Mouse (Mus musculus) thymus, adult 2 months (tissue): ENCODE measurements around the gene Ckap4. TPM values are rescaled to one million over a fixed set of nuclear protein-coding genes. Genes with fewer than 3 reads are reported as not detected.
"Not testable (repeated sequence)": the region's sequence is repeated elsewhere in the genome, so short reads cannot be mapped to it uniquely, and the experiment has no call there.

ENCODE experiments used
- DNase-seq: peaks from one replicate; pipeline ENCODE4 v3.0.0; 2021
- H3K27ac ChIP-seq: fragments of 200-500 bp; 2 replicates; pipeline ENCODE4 v1.5.1; 2012; ENCODE audit warnings: low read length, control low read depth; ENCODE audit not compliant: control insufficient read depth, insufficient read depth
- H3K27me3 ChIP-seq: fragments of 200-500 bp; 2 replicates; pipeline ENCODE4 v1.6.1; 2012; ENCODE audit warnings: mild to moderate bottlenecking, low read length, moderate library complexity, mixed read lengths; ENCODE audit not compliant: control insufficient read depth, insufficient read depth
- H3K36me3 ChIP-seq: fragments of 200-500 bp; 2 replicates; pipeline ENCODE4 v1.6.1; 2012; ENCODE audit warnings: mild to moderate bottlenecking, low read length, moderate library complexity; ENCODE audit not compliant: control insufficient read depth, insufficient read depth
- H3K4me1 ChIP-seq: fragments of 200-500 bp; replicated peaks from 2 replicates; pipeline ENCODE4 v1.6.1; 2012; ENCODE audit warnings: low read length; ENCODE audit not compliant: control insufficient read depth, insufficient read depth
- H3K4me3 ChIP-seq: fragments of 200-500 bp; 2 replicates; pipeline ENCODE4 v1.5.1; 2012; ENCODE audit warnings: mild to moderate bottlenecking, low read length, control low read depth, moderate library complexity; ENCODE audit not compliant: control insufficient read depth, insufficient read depth
- CTCF ChIP-seq: fragments of 200-500 bp; IDR thresholded peaks from 2 replicates; pipeline ENCODE4 v1.5.1; 2012; ENCODE audit warnings: mild to moderate bottlenecking, control low read depth, low read length, moderate library complexity, borderline replicate concordance; ENCODE audit not compliant: control insufficient read depth, poor library complexity, insufficient read depth; ENCODE audit errors: extremely low read depth
- POLR2A ChIP-seq: fragments of 200-500 bp; IDR thresholded peaks from 2 replicates; pipeline ENCODE4 v1.6.1; 2012; ENCODE audit warnings: mild to moderate bottlenecking, low read length, control low read depth, moderate library complexity; ENCODE audit not compliant: control insufficient read depth, poor library complexity, insufficient read depth; ENCODE audit errors: extremely low read depth
- WGBS: fragments of 180-500 bp; shearing (Covaris S2); methylation state at CpG from one replicate; pipeline ENCODE4 v1.1.7; 2018; 5-methylcytosine and 5-hydroxymethylcytosine counted together
- polyA plus RNA-seq: library from polyadenylated mRNA; depleted of rRNA; stranded (reverse); fragments of >200 nt; gene quantifications from 2 replicates; pipeline ENCODE4 v1.2.3, GENCODE M21; 2012

Gene Ckap4
- polyA plus RNA-seq, 1 experiment = 8.0 TPM

DNA sequence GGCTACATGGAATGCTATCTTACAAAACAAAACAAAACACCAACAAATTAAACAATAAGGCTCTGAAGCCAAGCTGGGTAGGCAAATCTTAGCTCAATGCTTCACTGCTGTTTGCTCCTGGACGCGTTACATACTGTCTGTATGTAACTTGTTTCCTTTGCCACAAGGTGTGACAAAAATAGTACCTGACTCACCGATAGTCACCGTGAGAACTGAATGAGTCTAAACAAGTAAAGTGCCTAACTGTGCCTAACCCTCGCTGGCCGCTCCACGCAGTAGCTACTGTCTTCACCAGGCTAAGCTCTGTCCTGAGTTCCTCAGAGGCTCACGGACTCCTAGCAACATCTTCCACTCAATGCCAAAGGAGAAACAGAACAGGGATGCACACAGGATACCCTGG, 3.5 kb downstream of the Ckap4 start:
- no peak for TF ChIP-seq CTCF
- no peak for TF ChIP-seq POLR2A
- WGBS = 83% methylated on average over 8 of the region's 8 CpGs

DNA sequence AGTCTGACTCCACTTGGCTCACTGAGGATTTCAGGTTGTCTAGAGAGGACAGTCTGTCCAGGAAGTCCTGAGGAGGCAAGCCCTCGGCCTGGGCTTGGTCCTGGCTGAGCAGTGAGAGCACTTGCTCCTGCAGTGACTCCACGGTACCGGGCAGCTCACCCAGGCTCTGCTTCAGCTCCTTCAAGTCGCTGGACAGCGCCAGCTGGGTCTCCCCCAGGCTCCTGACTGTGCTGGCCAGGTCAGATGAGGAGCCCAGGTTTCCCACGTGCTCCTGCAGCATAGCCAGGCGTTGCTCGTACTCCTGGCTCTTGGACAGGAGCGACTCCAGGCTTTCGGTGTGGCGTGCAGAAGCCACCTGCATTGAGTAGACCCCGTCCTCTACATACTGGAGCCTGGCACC, 6.2 kb downstream of the Ckap4 start:
- H3K27me3 ChIP-seq = no peaks in the 10 kb centered on the region
- DNase-seq = no peak
- 91% methylated on average over 12 of the region's 12 CpGs for WGBS
- H3K4me3 ChIP-seq = no peak overlapping the region
- H3K36me3 ChIP-seq = no peaks in the 10 kb centered on the region
- TF ChIP-seq CTCF (no peak), POLR2A (no peak)
- H3K27ac ChIP-seq = no peak overlapping the region
- no peaks in the 10 kb centered on the region for H3K4me1 ChIP-seq

More for the DNA sequence above, 3.5 kb downstream of the Ckap4 start:
- Histone ChIP-seq H3K4me3 (no peak overlapping the region), H3K36me3 (no peaks in the 10 kb centered on the region), H3K4me1 (peaks cover 9% of the 10 kb centered on the region), H3K27ac (no peak overlapping the region), H3K27me3 (peaks cover 8% of the 10 kb centered on the region; the same call in 1 of the 2 replicates)
- no peak for DNase-seq

DNA sequence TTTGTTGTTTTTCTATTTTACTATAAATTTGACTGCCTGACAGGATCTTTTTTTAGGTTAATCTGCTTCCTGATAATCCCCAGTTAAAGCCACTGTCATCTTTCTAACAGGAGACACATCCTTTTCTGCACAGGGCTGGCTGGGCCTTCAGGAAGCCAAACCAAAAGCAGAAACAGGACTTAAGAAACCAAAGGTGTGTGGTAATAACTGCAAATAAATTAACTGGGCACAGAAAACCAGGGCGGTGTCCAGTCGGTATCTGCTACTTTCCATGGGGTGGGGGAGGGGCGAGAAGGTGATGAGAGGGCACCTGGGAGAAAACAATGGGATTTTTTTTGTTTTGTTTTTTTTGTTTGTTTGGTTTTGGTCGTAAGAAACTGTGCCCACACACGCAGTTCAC, 6.8 kb downstream of the Ckap4 start:
- TF ChIP-seq CTCF (no peak), POLR2A (no peak)
- no peaks in the 10 kb centered on the region for H3K36me3 ChIP-seq
- no peak for DNase-seq
- 77% methylated on average over 5 of the region's 5 CpGs for WGBS
- no peak overlapping the region for H3K4me3 ChIP-seq
- H3K27ac ChIP-seq = no peak overlapping the region
- H3K27me3 ChIP-seq = no peaks in the 10 kb centered on the region
- no peaks in the 10 kb centered on the region for H3K4me1 ChIP-seq

DNA sequence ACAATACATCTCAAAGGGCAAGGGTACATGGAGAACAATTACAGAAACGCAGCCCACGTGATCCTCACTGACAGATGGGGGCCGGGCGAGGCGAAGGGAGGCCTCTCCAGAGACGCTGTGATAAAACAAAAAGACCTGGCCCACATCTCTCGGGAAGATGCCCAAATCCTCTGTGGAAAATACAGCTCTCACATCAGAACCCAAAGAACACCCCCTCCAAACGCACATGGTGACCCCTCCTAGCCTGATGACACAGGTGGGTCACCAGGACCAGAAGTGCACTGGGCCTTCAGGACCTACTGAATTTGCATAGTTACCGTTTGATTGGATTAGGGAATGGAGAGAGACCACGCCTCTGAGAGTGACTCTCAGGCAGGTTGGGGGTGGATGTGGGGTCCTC, 7.4 kb downstream of the Ckap4 start:
- no peak overlapping the region for H3K27ac ChIP-seq
- no peak for TF ChIP-seq POLR2A
- no peak for TF ChIP-seq CTCF
- H3K36me3 ChIP-seq = no peaks in the 10 kb centered on the region
- no peak for DNase-seq
- 95% methylated on average over 10 of the region's 10 CpGs for WGBS
- H3K27me3 ChIP-seq = no peaks in the 10 kb centered on the region
- H3K4me3 ChIP-seq = no peak overlapping the region
- H3K4me1 ChIP-seq = no peaks in the 10 kb centered on the region

DNA sequence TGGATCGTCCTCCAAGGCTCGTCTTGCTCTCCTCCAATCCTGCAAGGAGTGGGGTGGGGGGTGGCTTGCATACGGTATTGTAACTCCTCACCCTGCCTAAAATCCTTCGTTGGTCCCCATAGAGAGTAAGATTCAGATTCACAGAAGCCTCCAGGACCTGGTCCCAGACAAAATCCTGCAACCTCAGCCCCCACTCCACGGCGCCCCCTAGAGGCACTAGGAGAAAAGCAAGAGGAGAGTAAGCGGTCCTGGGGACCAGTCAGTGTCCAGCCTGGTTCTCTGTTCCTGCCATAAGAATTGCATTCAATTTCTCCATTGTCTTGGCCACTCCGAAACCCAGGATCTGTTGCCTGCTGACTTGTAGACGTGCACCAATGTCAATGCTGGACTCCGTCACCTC, 10.2 kb downstream of the Ckap4 start:
- H3K27me3 ChIP-seq = no peaks in the 10 kb centered on the region
- no peak for TF ChIP-seq POLR2A
- peak; percentile 48; the same call in 1 of the 2 replicates for TF ChIP-seq CTCF
- H3K27ac ChIP-seq = no peak overlapping the region
- no peak overlapping the region for H3K4me3 ChIP-seq
- no peaks in the 10 kb centered on the region for H3K36me3 ChIP-seq
- no peaks in the 10 kb centered on the region for H3K4me1 ChIP-seq
- peak; percentile 11 for DNase-seq
- 78% methylated on average over 10 of the region's 10 CpGs for WGBS

DNA sequence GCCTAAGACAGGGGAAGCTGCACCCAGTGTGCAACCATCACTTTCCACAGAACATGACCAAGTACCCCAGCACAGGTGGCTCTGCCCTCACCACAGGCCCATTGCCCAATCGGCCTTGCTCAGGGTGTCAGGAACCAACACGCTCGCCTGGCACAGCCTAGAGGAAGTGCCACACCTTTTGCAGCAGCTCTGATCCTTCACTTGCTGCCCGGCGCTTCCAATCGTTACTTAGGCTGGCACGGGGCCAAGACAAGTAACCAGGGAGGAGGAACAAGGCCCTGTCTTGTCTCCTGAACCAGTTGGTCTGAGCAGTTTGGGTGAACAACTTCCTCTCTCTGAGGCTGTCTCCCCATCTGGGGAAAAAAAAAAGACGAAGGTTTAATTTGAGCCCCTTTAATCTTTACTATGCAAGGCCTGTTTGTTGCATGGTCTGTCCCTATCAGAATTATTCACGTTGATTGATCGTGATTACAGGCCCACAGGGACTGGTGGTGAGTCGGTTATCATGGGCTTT, 17.4 kb downstream of the Ckap4 start:
- no peak for TF ChIP-seq POLR2A
- H3K27me3 ChIP-seq = no peaks in the 10 kb centered on the region
- WGBS = 8% methylated on average over 11 of the region's 11 CpGs
- no peaks in the 10 kb centered on the region for H3K36me3 ChIP-seq
- no peak overlapping the region for H3K4me3 ChIP-seq
- peak; percentile 23 for DNase-seq
- H3K27ac ChIP-seq = no peak overlapping the region
- H3K4me1 ChIP-seq = peaks cover 7% of the 10 kb centered on the region

DNA sequence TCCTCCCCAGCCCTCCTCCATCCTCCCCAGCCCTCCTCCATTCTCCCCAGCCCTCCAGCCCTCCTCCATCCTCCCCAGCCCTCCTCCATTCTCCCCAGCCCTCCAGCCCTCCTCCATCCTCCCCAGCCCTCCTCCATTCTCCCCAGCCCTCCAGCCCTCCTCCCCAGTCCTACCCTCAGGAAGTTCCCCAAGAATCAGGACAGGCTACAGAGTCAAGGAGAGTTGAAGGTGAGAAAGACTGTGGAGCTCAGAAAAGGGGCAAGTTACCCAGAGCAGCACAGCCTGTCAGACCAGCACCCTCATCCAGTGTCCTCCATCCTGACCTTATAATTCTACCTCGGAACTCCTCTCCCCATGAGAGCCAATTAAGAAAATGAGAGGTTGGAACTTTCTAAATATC, 17.9 kb downstream of the Ckap4 start:
- not testable (repeated sequence) for H3K36me3 ChIP-seq, DNase-seq, H3K27me3 ChIP-seq, H3K27ac ChIP-seq, H3K4me3 ChIP-seq, H3K4me1 ChIP-seq
- 12% methylated on average over 1 of the region's 1 CpGs for WGBS
